Mouse (Mus musculus): ENCODE results near the gene Dxo.

Gene Dxo

GRCm38 (mm10) chr17:34881683-34882310 is 45.0 kb downstream of the Dxo start, which contains the start of gene Gm20547:
Gene Gm20547, minus strand, starts transcription at chr17:34882042.
- DNase-seq = peak; percentile 36

GRCm38 (mm10) chr17:34883332-34883731 is 46.5 kb downstream of the Dxo start:
- DNase-seq = no peak

GRCm38 (mm10) chr17:34884704-34885103 is 47.9 kb downstream of the Dxo start:
- DNase-seq = no peak

- DNase-seq = no peak
These were observed 48.8 kb downstream of the Dxo start for GRCm38 (mm10) chr17:34885615-34886014.

- DNase-seq = no peak
These were observed 51.1 kb downstream of the Dxo start for GRCm38 (mm10) chr17:34887942-34888341.
